Mouse (Mus musculus) thymus, adult 2 months (tissue): ENCODE measurements around the gene Gm38392.

Experiments
- CTCF ChIP-seq: fragments of 200-500 bp; IDR thresholded peaks from 2 replicates; pipeline ENCODE4 v1.5.1; 2012; ENCODE audit warnings: mild to moderate bottlenecking, control low read depth, low read length, moderate library complexity, borderline replicate concordance; ENCODE audit not compliant: control insufficient read depth, poor library complexity, insufficient read depth; ENCODE audit errors: extremely low read depth
- POLR2A ChIP-seq: fragments of 200-500 bp; IDR thresholded peaks from 2 replicates; pipeline ENCODE4 v1.6.1; 2012; ENCODE audit warnings: mild to moderate bottlenecking, low read length, control low read depth, moderate library complexity; ENCODE audit not compliant: control insufficient read depth, poor library complexity, insufficient read depth; ENCODE audit errors: extremely low read depth

GRCm38 (mm10) chr3:88276529-88277143 is 10.4 kb downstream of the Gm38392 start:
- TF ChIP-seq CTCF = no peak
- TF ChIP-seq POLR2A = no peak
